In the genomic region with DNA sequence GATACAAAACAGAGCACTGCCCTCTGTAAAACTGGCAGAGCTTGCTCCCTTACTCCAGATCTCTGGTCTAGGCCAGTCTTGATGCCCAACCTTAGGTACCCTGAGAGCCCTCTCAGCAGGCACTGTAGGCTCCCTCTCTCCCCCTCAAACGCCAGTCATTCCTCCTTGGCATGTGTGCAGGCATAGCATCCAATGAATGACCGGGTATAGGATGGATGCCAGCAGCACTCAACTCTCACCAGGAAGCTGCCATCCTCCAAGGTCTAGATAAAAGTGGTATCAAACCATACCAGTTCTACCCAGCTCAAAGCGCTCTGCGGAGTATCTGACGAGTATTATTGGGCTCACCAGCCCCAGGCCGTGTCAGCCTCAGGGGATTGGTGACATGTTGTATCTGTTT, we compare ENCODE assay signal across 29 mouse cellular contexts. TPM values are rescaled to one million over a fixed set of nuclear protein-coding genes. Genes with fewer than 3 reads are reported as not detected.
DNase-seq lines count a peak whose midpoint lies in the region; ATAC-seq lines count a peak whose summit lies in the region.
"Had no signal": no experiment of that assay in that cellular context is flagged by ENCODE, and none has a peak within 500 bp of the region (broad histone marks: within the 10 kb centered on the region; RNA-seq: fewer than 3 reads in every experiment).

No protein-coding gene starts in this region.

- no peaks in the 10 kb centered on the region for H3K9me3 ChIP-seq in forebrain, embryonic 14.5 days (replicated peaks; ENCODE audit: control insufficient read depth, low read length)
- H3K9me3 ChIP-seq in forebrain, embryonic 12.5 days = no peaks in the 10 kb centered on the region
- H3K9me3 ChIP-seq: embryonic facial prominence, embryonic 15.5 days; forebrain, embryonic 10.5 days; kidney, embryonic 15.5 days; limb, embryonic 10.5 days; midbrain, embryonic 12.5 days; neural tube, embryonic 15.5 days had no signal

- no peak overlapping the region for H3K9ac ChIP-seq in forebrain, embryonic 14.5 days (ENCODE audit: low read length)
- no peak overlapping the region for H3K9ac ChIP-seq in forebrain, embryonic 12.5 days
- H3K9ac ChIP-seq: embryonic facial prominence, embryonic 15.5 days; kidney, embryonic 15.5 days; midbrain, embryonic 12.5 days; neural tube, embryonic 15.5 days had no signal

- no peak overlapping the region for H3K4me2 ChIP-seq in forebrain, embryonic 14.5 days (ENCODE audit: low read length)
- H3K4me2 ChIP-seq in forebrain, embryonic 12.5 days = no peak overlapping the region
- H3K4me2 ChIP-seq: embryonic facial prominence, embryonic 15.5 days; kidney, embryonic 15.5 days; midbrain, embryonic 12.5 days; neural tube, embryonic 15.5 days had no signal

- intact Hi-C loops in left cerebral cortex, postnatal 4 days (cut with DNase I) = no loop called here
- intact Hi-C loops in left cerebral cortex, postnatal 14 days (cut with DNase I) = no loop called here

- H3K4me3 ChIP-seq in forebrain, embryonic 14.5 days (ENCODE audit: low read depth, low read length) = no peak overlapping the region
- H3K4me3 ChIP-seq in forebrain, embryonic 12.5 days (replicated peaks) = no peak overlapping the region
- H3K4me3 ChIP-seq: embryonic facial prominence, embryonic 15.5 days; forebrain, embryonic 10.5 days; kidney, embryonic 15.5 days; limb, embryonic 10.5 days; midbrain, embryonic 12.5 days; neural tube, embryonic 15.5 days had no signal

- no peaks in the 10 kb centered on the region for H3K27me3 ChIP-seq in forebrain, embryonic 14.5 days (replicated peaks; ENCODE audit: control insufficient read depth, insufficient read depth, low read length)
- peaks cover 10% of the 10 kb centered on the region for H3K27me3 ChIP-seq in forebrain, embryonic 12.5 days
- H3K27me3 ChIP-seq: embryonic facial prominence, embryonic 15.5 days; neural tube, embryonic 15.5 days had no signal

- H3K4me1 ChIP-seq in forebrain, embryonic 14.5 days (ENCODE audit: control insufficient read depth, insufficient read depth, low read length) = no peaks in the 10 kb centered on the region
- H3K4me1 ChIP-seq in forebrain, embryonic 12.5 days = 0 out of 2 replicates have a peak, but pooled peaks cover 4% of the 10 kb centered on the region
- H3K4me1 ChIP-seq: embryonic facial prominence, embryonic 15.5 days; kidney, embryonic 15.5 days; neural tube, embryonic 15.5 days had no signal

- no peak overlapping the region for H3K27ac ChIP-seq in forebrain, embryonic 14.5 days (ENCODE audit: low read depth, low read length)
- H3K27ac ChIP-seq in forebrain, embryonic 12.5 days = no peak overlapping the region
- H3K27ac ChIP-seq: embryonic facial prominence, embryonic 15.5 days; forebrain, embryonic 10.5 days; kidney, embryonic 15.5 days; limb, embryonic 10.5 days; midbrain, embryonic 12.5 days; neural tube, embryonic 15.5 days; stomach, postnatal 0 days had no signal

- WGBS in forebrain, embryonic 14.5 days = 83% methylated on average over 6 of the region's 6 CpGs
- WGBS in forebrain, embryonic 12.5 days = 91% methylated on average over 6 of the region's 6 CpGs

- ATAC-seq in forebrain, embryonic 14.5 days = no peak
- ATAC-seq in forebrain, embryonic 12.5 days (ENCODE audit: low FRiP score) = no peak
- ATAC-seq in erythroid progenitor cell, adult 5-6 weeks (replicated peaks; ENCODE audit: low FRiP score, poor library complexity, severe bottlenecking) = 0 out of 2 replicates have a peak, but pooled peaks have one; percentile 14
- ATAC-seq: activated CD4-positive, CD25-positive, alpha-beta regulatory T cell, adult 4 months had no signal

- DNase-seq in forebrain, embryonic 14.5 days (ENCODE audit: low spot score) = peak; percentile 27
- DNase-seq in left cerebral cortex, postnatal 4 days = peak; percentile 34
- DNase-seq in left cerebral cortex, postnatal 14 days (ENCODE audit: low spot score in 2 of 2) = no peak
- peak; percentile 23 for DNase-seq in heart, postnatal 4 days
- no peak for DNase-seq in lung, postnatal 36 days
- DNase-seq: cerebellum, adult 2 months; gastrocnemius, postnatal 36 days; kidney, adult 11 months; kidney, postnatal 36 days; lung, adult 2 months; lung, postnatal 14 days; thymus, adult 2 months; thymus, postnatal 4 days had no signal

- no peaks in the 10 kb centered on the region for H3K36me3 ChIP-seq in forebrain, embryonic 14.5 days (ENCODE audit: control insufficient read depth, insufficient read depth, low read length)
- no peaks in the 10 kb centered on the region for H3K36me3 ChIP-seq in forebrain, embryonic 12.5 days (replicated peaks)
- H3K36me3 ChIP-seq: embryonic facial prominence, embryonic 15.5 days; forebrain, embryonic 10.5 days; kidney, embryonic 15.5 days; limb, embryonic 10.5 days; midbrain, embryonic 12.5 days; neural tube, embryonic 15.5 days had no signal

RNA-seq across cellular contexts. Expression of a gene that starts 33.2 kb away (rescaled TPM):
- polyA plus RNA-seq in forebrain, embryonic 14.5 days (2014; fragmentation: Nextera tagmentation; extraction: Ambion mirVana) = 11.3 and 15.0 TPM in 2 replicates
- 26.1 and 27.4 TPM in 2 replicates for polyA plus RNA-seq in forebrain, embryonic 12.5 days (2016; fragmentation: Nextera tagmentation; extraction: Ambion mirVana)
- total RNA-seq in left cerebral cortex, postnatal 4 days (2021) = 1 to 10 TPM; 2.4 to 6.4 TPM
- total RNA-seq in left cerebral cortex, postnatal 14 days (2021) = 1 to 10 TPM; 1.3 to 2.7 TPM
- not detected in 2 replicates for total RNA-seq in erythroid progenitor cell, adult 5-6 weeks (2015; ENCODE audit: low replicate concordance)
- not detected in 2 replicates for total RNA-seq in erythroid progenitor cell, adult 5-6 weeks (2017; ENCODE audit: low replicate concordance)
- total RNA-seq in heart, postnatal 4 days (2021) = not detected
- total RNA-seq: common myeloid progenitor, adult 5-6 weeks; gastrocnemius, postnatal 36 days; liver, adult 2 months; megakaryocyte, adult 5-6 weeks; MEL had no signal
- polyA plus RNA-seq: activated CD4-positive, CD25-positive, alpha-beta regulatory T cell, adult 4 months; C2C12; heart, embryonic 14.5 days; kidney, embryonic 15.5 days; limb, embryonic 10.5 days; liver, adult 2 months; lung, adult 2 months; neural tube, embryonic 15.5 days; stomach, postnatal 0 days had no signal

Comparison
In these comparisons a context has a peak if more than half of its experiments do, and no peak if none do; other contexts are left out.
1. DNase-seq: peak in forebrain, embryonic 14.5 days (single experiment), left cerebral cortex, postnatal 4 days (single experiment) and heart, postnatal 4 days (single experiment); none in left cerebral cortex, postnatal 14 days (0 of 2) and lung, postnatal 36 days (single experiment).